Mouse (Mus musculus) T-helper 17 cell (primary cell): ENCODE results near the gene Gsdma3.
"Not testable (repeated sequence)": the region's sequence is repeated elsewhere in the genome, so short reads cannot be mapped to it uniquely, and the experiment has no call there.

Experiments used
- in situ Hi-C, 2 experiments: fragments of 300-600 bp; cut with MboI, MseI; formaldehyde crosslinking; loops; 1 replicate in 1 of 2; 2 replicates in 1 of 2; pipeline ENCODE4 v1.15.1; 2025; ENCODE audit warnings: high pct_unique_total_duplicates in 2 of 2

Gene Gsdma3

GRCm38 (mm10) chr11:98646459-98646858, 20.3 kb downstream of the Gsdma3 start, which contains the start of gene Gsdma2:
TSS of gene Gsdma2 (plus strand) at chr11:98646759.
- in situ Hi-C loops, result loop anchor here (5.0 to 25.0 kb wide), 3 partner anchors 39 to 1259 kb away; partner anchors contain the start of genes Grb7 (in 1 of the 2) and Mien1 (in 1 of the 2)

- in situ Hi-C loops, result loop anchor here in 1 of 2 experiments (10.0 kb wide), 1 partner anchor 50 kb away; no protein-coding TSS in a partner anchor
Observed at GRCm38 (mm10) chr11:98655076-98655475, 28.9 kb downstream of the Gsdma3 start.

GRCm38 (mm10) chr11:98660517-98660916, 34.4 kb downstream of the Gsdma3 start:
- in situ Hi-C loops, result no loop called here

GRCm38 (mm10) chr11:98664091-98664490, 37.9 kb downstream of the Gsdma3 start, which contains the start of gene Gsdma:
TSS of gene Gsdma (plus strand) at chr11:98664351.
- in situ Hi-C loops, result no loop called here

- in situ Hi-C loops, result no loop called here
Observed at GRCm38 (mm10) chr11:98668984-98669383, 42.8 kb downstream of the Gsdma3 start.

- in situ Hi-C loops, result loop anchor here (5.0 kb wide), 3 partner anchors 34 to 94 kb away; no protein-coding TSS in a partner anchor
Observed at GRCm38 (mm10) chr11:98671284-98671815, 45.2 kb downstream of the Gsdma3 start.

GRCm38 (mm10) chr11:98671857-98672256, 45.7 kb downstream of the Gsdma3 start:
- in situ Hi-C loops, result loop anchor here (5.0 kb wide), 3 partner anchors 35 to 95 kb away; no protein-coding TSS in a partner anchor

- in situ Hi-C loops, result loop anchor here (5.0 kb wide), 3 partner anchors 35 to 95 kb away; no protein-coding TSS in a partner anchor
Observed at GRCm38 (mm10) chr11:98672482-98672881, 46.3 kb downstream of the Gsdma3 start.

GRCm38 (mm10) chr11:98673136-98673535, 47.0 kb downstream of the Gsdma3 start:
- in situ Hi-C loops, result loop anchor here (5.0 kb wide), 3 partner anchors 36 to 96 kb away; no protein-coding TSS in a partner anchor

- in situ Hi-C loops, result no loop called here
Observed at GRCm38 (mm10) chr11:98675829-98676363, 49.7 kb downstream of the Gsdma3 start.

GRCm38 (mm10) chr11:98680023-98680422, 53.9 kb downstream of the Gsdma3 start:
- in situ Hi-C loops, result no loop called here

GRCm38 (mm10) chr11:98680595-98680994, 54.4 kb downstream of the Gsdma3 start:
- in situ Hi-C loops, result not testable (repeated sequence)

GRCm38 (mm10) chr11:98681186-98681585, 55.0 kb downstream of the Gsdma3 start:
- in situ Hi-C loops, result no loop called here

GRCm38 (mm10) chr11:98681786-98682745, 55.9 kb downstream of the Gsdma3 start, which contains the start of gene Psmd3:
TSS of gene Psmd3 (plus strand) at chr11:98682554.
- in situ Hi-C loops, result no loop called here

- in situ Hi-C loops, result no loop called here
Observed at GRCm38 (mm10) chr11:98682811-98683210, 56.7 kb downstream of the Gsdma3 start.

- in situ Hi-C loops, result no loop called here
Observed at GRCm38 (mm10) chr11:98685642-98686041, 59.5 kb downstream of the Gsdma3 start.

GRCm38 (mm10) chr11:98686976-98687375, 60.8 kb downstream of the Gsdma3 start:
- in situ Hi-C loops, result no loop called here
